Mouse (Mus musculus) liver, embryonic 16.5 days (tissue): Measurements from ENCODE around the gene Jtb. TPM values are rescaled to one million over a fixed set of nuclear protein-coding genes. Genes with fewer than 3 reads are reported as not detected.

ENCODE experiments used
- ATAC-seq: fragments of 200-750 bp; cut with Nextera tagmentation; 2 replicates; pipeline ENCODE4 v1.8.0; 2017; ENCODE audit warnings: low read depth, mild to moderate bottlenecking, moderate number of reproducible peaks, moderate library complexity
- H3K27ac ChIP-seq: fragments of 300-500 bp; sonication (generic); 2 replicates; pipeline ENCODE4 v1.5.1; 2014; ENCODE audit warnings: mild to moderate bottlenecking, low read length
- H3K27me3 ChIP-seq: fragments of 300-500 bp; sonication (generic); 2 replicates; pipeline ENCODE4 v1.6.1; 2014; ENCODE audit warnings: low read depth, low read length, mixed read lengths; ENCODE audit not compliant: control insufficient read depth, insufficient read depth
- H3K36me3 ChIP-seq: fragments of 300-500 bp; sonication (generic); 2 replicates; pipeline ENCODE4 v1.6.1; 2014; ENCODE audit warnings: mild to moderate bottlenecking; ENCODE audit not compliant: control insufficient read depth, insufficient read depth
- H3K4me1 ChIP-seq: fragments of 300-500 bp; sonication (generic); 2 replicates; pipeline ENCODE4 v1.6.1; 2014; ENCODE audit warnings: low read depth, low read length, mixed read lengths; ENCODE audit not compliant: control insufficient read depth
- H3K4me2 ChIP-seq: fragments of 300-500 bp; sonication (generic); 2 replicates; pipeline ENCODE4 v1.6.1; 2014; ENCODE audit warnings: low read depth, low read length, mixed read lengths
- H3K4me3 ChIP-seq: fragments of 300-500 bp; sonication (generic); 2 replicates; pipeline ENCODE4 v1.5.1; 2014; ENCODE audit warnings: low read depth, mild to moderate bottlenecking, low read length
- H3K9ac ChIP-seq: fragments of 300-500 bp; sonication (generic); 2 replicates; pipeline ENCODE4 v1.6.1; 2014; ENCODE audit warnings: low read depth, low read length
- H3K9me3 ChIP-seq: fragments of 300-500 bp; sonication (generic); replicated peaks from 2 replicates; pipeline ENCODE4 v1.6.1; 2016; ENCODE audit warnings: low read length; ENCODE audit not compliant: control insufficient read depth
- WGBS: fragments of 180-500 bp; shearing (Covaris S2); extraction: QIAGEN DNeasy Blood & Tissue Kit; methylation state at CpG from one replicate; pipeline ENCODE4 v1.1.7; 2014; ENCODE audit not compliant: insufficient replicate concordance; 5-methylcytosine and 5-hydroxymethylcytosine counted together
- polyA plus RNA-seq: library from polyadenylated mRNA; unstranded; fragments of >200 nt; fragmentation: Nextera tagmentation; extraction: Ambion mirVana; gene quantifications from 2 replicates; pipeline ENCODE4 v1.2.1, GENCODE M21; 2015

The Jtb gene
- polyA plus RNA-seq, 1 experiment from 2014 or later: 35.7 TPM

GRCm38 (mm10) chr3:90253653-90254418, 22.4 kb downstream of the Jtb start, which contains the start of gene Crtc2:
Crtc2 (plus strand) TSS chr3:90254163.
- H3K27ac ChIP-seq: peak within 1 kb of the TSS; percentile 85
- WGBS: 2% methylated on average over 40 of the region's 40 CpGs
- peak within 1 kb of the TSS; percentile 83 for H3K4me3 ChIP-seq
- H3K9me3 ChIP-seq: no peaks in the 10 kb centered on the region
- peak; percentile 99 for ATAC-seq
- H3K9ac ChIP-seq: peak within 1 kb of the TSS; percentile 85
- H3K27me3 ChIP-seq: no peaks in the 10 kb centered on the region
- no peaks in the 10 kb centered on the region; the same call in 1 of the 2 replicates for H3K36me3 ChIP-seq
- H3K4me2 ChIP-seq: peak within 1 kb of the TSS; percentile 85
- peaks cover 12% of the 10 kb centered on the region for H3K4me1 ChIP-seq

DNA sequence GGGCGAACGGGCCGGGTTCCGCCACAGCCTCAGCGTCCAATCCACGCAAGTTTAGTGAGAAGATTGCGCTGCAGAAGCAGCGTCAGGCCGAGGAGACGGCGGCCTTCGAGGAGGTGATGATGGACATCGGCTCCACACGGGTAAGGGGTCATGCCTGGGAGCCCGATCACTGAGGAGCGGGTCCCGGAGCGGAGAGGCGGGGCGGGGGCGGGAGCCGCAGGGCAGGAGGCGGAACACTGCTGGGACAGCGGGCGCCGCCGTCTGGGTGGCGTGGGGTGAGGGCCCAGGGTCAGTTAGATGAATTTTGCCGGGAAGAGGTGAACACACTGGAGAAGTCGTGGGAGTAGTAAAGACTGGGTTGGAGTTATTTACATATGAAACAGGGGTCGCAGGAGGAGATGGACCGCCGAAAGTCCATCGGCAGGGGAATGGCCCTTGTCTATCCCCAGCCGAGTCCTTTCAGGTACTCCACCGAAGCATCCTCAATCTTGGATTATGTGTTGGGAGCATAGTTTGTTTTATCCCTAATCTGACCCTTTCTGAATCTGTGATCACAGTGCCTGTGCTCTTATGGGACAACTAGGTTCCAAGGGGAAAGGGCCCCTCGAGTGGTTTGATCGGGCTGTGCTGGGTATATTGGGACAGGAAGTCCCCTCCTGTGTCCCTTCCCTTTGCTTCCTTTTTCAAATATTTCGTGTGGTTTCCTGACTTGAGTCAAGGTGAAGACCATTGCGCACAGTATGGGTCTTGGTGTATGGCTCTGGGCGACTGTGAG, 23.2 kb downstream of the Jtb start:
- Histone ChIP-seq H3K4me2 (peak overlapping the region; percentile 85), H3K27ac (peak overlapping the region; percentile 85), H3K4me3 (peak overlapping the region; percentile 83), H3K9me3 (no peaks in the 10 kb centered on the region), H3K9ac (peak overlapping the region; percentile 85), H3K4me1 (peaks cover 7% of the 10 kb centered on the region), H3K27me3 (no peaks in the 10 kb centered on the region), H3K36me3 (peaks cover 4% of the 10 kb centered on the region)
- ATAC-seq: peak; percentile 66
- under 1% methylated on average over 41 of the region's 41 CpGs for WGBS

GRCm38 (mm10) chr3:90255194-90255565, 23.8 kb downstream of the Jtb start:
- no peaks in the 10 kb centered on the region for H3K9me3 ChIP-seq
- peak overlapping the region; percentile 83 for H3K4me3 ChIP-seq
- peak overlapping the region; percentile 85 for H3K4me2 ChIP-seq
- H3K27me3 ChIP-seq: no peaks in the 10 kb centered on the region
- H3K4me1 ChIP-seq: peaks cover 7% of the 10 kb centered on the region
- peak overlapping the region; percentile 85 for H3K27ac ChIP-seq
- peaks cover 5% of the 10 kb centered on the region; the same call in 1 of the 2 replicates for H3K36me3 ChIP-seq
- no peak for ATAC-seq
- peak overlapping the region; percentile 85 for H3K9ac ChIP-seq
- 6% methylated on average over 2 of the region's 2 CpGs for WGBS

DNA sequence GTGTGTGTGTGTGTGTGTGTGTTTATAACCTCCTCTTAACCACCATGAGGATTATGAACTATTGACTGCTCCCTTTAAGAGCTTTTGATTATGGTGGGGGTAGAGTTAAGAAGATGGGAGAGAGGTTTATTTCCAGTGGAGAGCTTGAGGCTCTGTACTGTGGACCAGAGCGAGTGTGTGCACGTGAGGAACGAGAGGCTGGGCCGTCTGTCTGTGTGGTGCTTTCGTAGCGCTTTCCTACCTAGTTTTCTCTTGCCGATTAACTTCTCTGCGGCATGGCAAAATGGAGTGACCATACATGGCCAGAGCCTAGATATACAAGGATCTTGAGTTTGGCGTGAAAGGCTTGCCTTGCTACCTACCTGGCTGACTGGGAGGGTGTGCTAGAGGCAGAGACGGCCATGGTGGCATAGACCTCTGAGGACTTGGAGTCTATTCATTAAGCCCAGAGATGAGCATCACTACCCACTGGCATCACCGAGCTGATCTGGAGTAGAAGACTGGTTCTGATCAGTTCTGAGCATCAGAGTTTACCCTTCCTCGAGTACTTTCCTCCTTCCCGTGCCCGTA, 24.5 kb downstream of the Jtb start:
- Histone ChIP-seq H3K4me2 (no peak overlapping the region), H3K27me3 (no peaks in the 10 kb centered on the region), H3K36me3 (peaks cover 5% of the 10 kb centered on the region), H3K4me1 (peaks cover 7% of the 10 kb centered on the region), H3K9me3 (no peaks in the 10 kb centered on the region), H3K9ac (no peak overlapping the region), H3K27ac (no peak overlapping the region), H3K4me3 (no peak overlapping the region)
- WGBS: 86% methylated on average over 14 of the region's 14 CpGs
- no peak for ATAC-seq

GRCm38 (mm10) chr3:90256731-90257530, 25.5 kb downstream of the Jtb start:
- H3K4me2 ChIP-seq: no peak overlapping the region
- no peak overlapping the region for H3K27ac ChIP-seq
- WGBS: 77% methylated on average over 19 of the region's 19 CpGs
- no peaks in the 10 kb centered on the region for H3K9me3 ChIP-seq
- H3K4me1 ChIP-seq: peaks cover 7% of the 10 kb centered on the region
- ATAC-seq: no peak
- H3K4me3 ChIP-seq: no peak overlapping the region
- no peak overlapping the region for H3K9ac ChIP-seq
- peaks cover 5% of the 10 kb centered on the region for H3K36me3 ChIP-seq
- H3K27me3 ChIP-seq: no peaks in the 10 kb centered on the region

- no peaks in the 10 kb centered on the region for H3K9me3 ChIP-seq
- peak overlapping the region; percentile 1; the same call in 1 of the 2 replicates for H3K27ac ChIP-seq
- 68% methylated on average over 4 of the region's 4 CpGs for WGBS
- peaks cover 7% of the 10 kb centered on the region for H3K4me1 ChIP-seq
- peaks cover 5% of the 10 kb centered on the region for H3K36me3 ChIP-seq
- H3K27me3 ChIP-seq: no peaks in the 10 kb centered on the region
- H3K4me3 ChIP-seq: no peak overlapping the region
- no peak overlapping the region for H3K9ac ChIP-seq
- ATAC-seq: peak; percentile 9; the same call in 1 of the 2 replicates
- H3K4me2 ChIP-seq: no peak overlapping the region
Measured at GRCm38 (mm10) chr3:90258521-90258920, 27.1 kb downstream of the Jtb start.

- WGBS: 78% methylated on average over 5 of the region's 5 CpGs
- ATAC-seq: no peak
Measured at GRCm38 (mm10) chr3:90263121-90263771, 31.8 kb downstream of the Jtb start.

DNA sequence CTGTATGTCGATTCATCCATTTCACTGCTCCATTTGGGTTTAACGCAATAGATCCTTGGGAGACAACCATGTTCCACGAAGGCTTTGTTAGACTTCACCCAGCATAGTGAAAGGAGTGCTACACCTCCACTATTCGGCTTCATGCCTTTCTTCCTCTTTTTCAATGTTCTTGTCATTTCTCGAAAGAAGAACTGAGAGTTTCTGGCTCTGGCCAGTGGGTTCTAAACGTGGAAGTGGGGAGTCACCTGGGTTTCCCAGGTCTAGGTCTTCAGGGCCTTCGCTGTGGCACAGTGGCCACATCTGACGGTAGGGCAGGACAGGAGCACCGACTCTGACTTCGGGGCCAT, 33.3 kb downstream of the Jtb start:
- WGBS: 20% methylated on average over 10 of the region's 10 CpGs
- H3K9me3 ChIP-seq: no peaks in the 10 kb centered on the region

More at GRCm38 (mm10) chr3:90263121-90263771, 31.8 kb downstream of the Jtb start:
- H3K9me3 ChIP-seq: no peaks in the 10 kb centered on the region
- no peak overlapping the region for H3K4me3 ChIP-seq
- H3K27ac ChIP-seq: no peak overlapping the region
- no peak overlapping the region for H3K4me2 ChIP-seq
- H3K9ac ChIP-seq: no peak overlapping the region
- H3K36me3 ChIP-seq: peaks cover 5% of the 10 kb centered on the region
- no peaks in the 10 kb centered on the region for H3K27me3 ChIP-seq
- H3K4me1 ChIP-seq: peaks cover 22% of the 10 kb centered on the region

More for the DNA sequence above, 33.3 kb downstream of the Jtb start:
- Histone ChIP-seq H3K4me3 (peak overlapping the region; percentile 81), H3K36me3 (no peaks in the 10 kb centered on the region; the same call in none of the 2 replicates), H3K27me3 (no peaks in the 10 kb centered on the region), H3K4me1 (peaks cover 26% of the 10 kb centered on the region), H3K27ac (peak overlapping the region; percentile 92), H3K4me2 (peak overlapping the region; percentile 84), H3K9ac (peak overlapping the region; percentile 78; the same call in 1 of the 2 replicates)
- ATAC-seq: no peak
